Mouse (Mus musculus): ENCODE results near the gene Cpm.

DNA sequence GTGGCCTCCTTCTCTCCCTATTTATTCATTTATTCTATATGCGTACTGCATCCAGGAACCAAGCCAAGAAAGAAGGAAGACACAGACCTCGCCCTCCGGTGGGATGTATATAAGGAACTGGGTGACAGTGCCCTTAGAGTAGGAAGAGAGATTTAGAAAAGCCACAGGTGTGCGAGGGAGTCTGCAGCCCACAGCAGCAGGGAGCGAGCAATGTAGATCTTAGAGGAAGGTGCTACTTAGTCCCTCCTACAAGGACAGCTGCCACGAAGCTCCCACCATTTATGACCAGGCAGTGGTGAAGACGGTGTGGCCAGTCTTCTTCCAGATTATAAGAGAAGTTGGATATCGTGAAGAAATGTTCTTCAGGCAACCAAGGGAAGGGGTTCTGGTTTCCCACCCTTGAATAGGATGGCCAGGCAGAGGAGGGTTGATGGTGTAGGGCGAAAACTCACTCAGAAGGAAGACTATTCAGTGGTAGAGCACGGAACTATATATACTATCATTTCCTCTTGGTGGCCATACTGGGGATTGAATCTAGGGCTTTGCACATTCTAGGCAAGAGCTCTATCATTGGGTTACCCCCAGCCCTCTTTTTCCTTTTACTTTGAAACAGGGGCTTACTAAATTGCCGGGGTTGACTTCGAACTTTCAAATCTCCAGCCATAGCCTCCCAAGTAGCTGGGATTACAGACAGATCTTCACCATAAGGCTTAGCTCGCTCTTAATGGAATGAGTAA is 42.8 kb downstream of the Cpm start:
- TF ChIP-seq CHD2 (IDR thresholded peaks at IDR 0.05; ENCODE audit: low read length) (no peak), CTCF (conservative IDR thresholded peaks at IDR 0.05 in 1 of 2, IDR thresholded peaks at IDR 0.05 in 1 of 2; ENCODE audit: low read depth in 2 of 2, low read length in 2 of 2) (no peak), MXI1 (IDR thresholded peaks at IDR 0.05; ENCODE audit: low read depth, low read length) (no peak), POLR2A (IDR thresholded peaks at IDR 0.05; ENCODE audit: low read depth, low read length) (no peak), POLR2AphosphoS2 (IDR thresholded peaks at IDR 0.05; ENCODE audit: low read depth, low read length) (no peak), MAFK (IDR thresholded peaks at IDR 0.05; ENCODE audit: insufficient replicate concordance, low read length) (no peak), NELFE (IDR thresholded peaks at IDR 0.05; ENCODE audit: low read depth, low read length) (no peak), EP300 (IDR thresholded peaks at IDR 0.05; ENCODE audit: low read length) (no peak), BHLHE40 (IDR thresholded peaks at IDR 0.05; ENCODE audit: low read depth, low read length) (no peak)
